Mouse (Mus musculus): ENCODE data around the gene Gm19935. TPM values are rescaled to one million over a fixed set of nuclear protein-coding genes. Genes with fewer than 3 reads are reported as not detected.

Gene Gm19935
- total and polyA plus RNA-seq, 3 experiments = not detected

GRCm38 (mm10) chr8:90830980-90831379 is 13.8 kb upstream of the Gm19935 start:
- in situ Hi-C loops (cut with MboI; ENCODE audit: low pct_ligation_motif_present, low pct_unique_long_range_greater_than_20kb, low sequenced_read_pairs) = no loop called here
- TF ChIP-seq IRF4 (IDR thresholded peaks at IDR 0.05; ENCODE audit: low read depth, low read length) (peak; percentile 68; the same call in 1 of the 2 replicates), SIN3A (IDR thresholded peaks at IDR 0.05; ENCODE audit: low read length) (peak; percentile 72), TBP (conservative IDR thresholded peaks at IDR 0.05; ENCODE audit: low read depth, low read length) (no peak), ZKSCAN1 (IDR thresholded peaks at IDR 0.05; ENCODE audit: borderline replicate concordance, low read depth, low read length) (no peak), PAX5 (IDR thresholded peaks at IDR 0.05; ENCODE audit: low read length) (no peak), GABPA (IDR thresholded peaks at IDR 0.05; ENCODE audit: insufficient replicate concordance, low read depth, low read length) (no peak), ETS1 (conservative IDR thresholded peaks at IDR 0.05; ENCODE audit: low read depth, low read length) (peak; percentile 74; the same call in 1 of the 2 replicates), POLR2A (IDR thresholded peaks at IDR 0.05; ENCODE audit: low read depth, low read length) (no peak; the same call in 1 of the 2 replicates), KAT2A (IDR thresholded peaks at IDR 0.05; ENCODE audit: insufficient replicate concordance, low read length) (no peak), JUN (IDR thresholded peaks at IDR 0.05; ENCODE audit: insufficient read depth, low read depth, low read length) (no peak), MAZ (IDR thresholded peaks at IDR 0.05; ENCODE audit: low read depth, low read length) (no peak), MXI1 (IDR thresholded peaks at IDR 0.05; ENCODE audit: low read depth, low read length) (peak; percentile 92), JUND (conservative IDR thresholded peaks at IDR 0.05; ENCODE audit: low read depth, low read length) (no peak), CHD2 (IDR thresholded peaks at IDR 0.05; ENCODE audit: low read length) (no peak), HCFC1 (IDR thresholded peaks at IDR 0.05; ENCODE audit: low read depth, low read length) (0 out of 2 replicates have a peak, but pooled peaks have one; percentile 19), RAD21 (IDR thresholded peaks at IDR 0.05; ENCODE audit: low read depth, low read length) (no peak; the same call in 1 of the 2 replicates), MYC (IDR thresholded peaks at IDR 0.05; ENCODE audit: low read depth, low read length) (peak; percentile 86; the same call in 1 of the 2 replicates), RCOR1 (conservative IDR thresholded peaks at IDR 0.05; ENCODE audit: low read depth, low read length) (peak; percentile 61; the same call in 1 of the 2 replicates), NELFE (IDR thresholded peaks at IDR 0.05; ENCODE audit: low read depth, low read length) (peak; percentile 38; the same call in 1 of the 2 replicates), CTCF (conservative IDR thresholded peaks at IDR 0.05 in 1 of 2, IDR thresholded peaks at IDR 0.05 in 1 of 2; ENCODE audit: low read depth in 2 of 2, low read length in 2 of 2) (no peak), SMC3 (IDR thresholded peaks at IDR 0.05; ENCODE audit: low read depth, low read length) (no peak), MAX (IDR thresholded peaks at IDR 0.05; ENCODE audit: low read length) (peak; percentile 92), ZMIZ1 (IDR thresholded peaks at IDR 0.05; ENCODE audit: low read depth, low read length) (peak; percentile 44; the same call in 1 of the 2 replicates), ELF1 (IDR thresholded peaks at IDR 0.05; ENCODE audit: low read depth, low read length) (no peak), NRF1 (IDR thresholded peaks at IDR 0.05; ENCODE audit: low read depth, low read length) (no peak), MAFK (IDR thresholded peaks at IDR 0.05; ENCODE audit: insufficient replicate concordance, low read length) (no peak), E2F4 (IDR thresholded peaks at IDR 0.05; ENCODE audit: insufficient replicate concordance, low read depth, low read length) (no peak), USF2 (conservative IDR thresholded peaks at IDR 0.05; ENCODE audit: low read depth, low read length) (peak; percentile 62), BHLHE40 (IDR thresholded peaks at IDR 0.05; ENCODE audit: low read depth, low read length) (peak; percentile 96), USF1 (IDR thresholded peaks at IDR 0.05; ENCODE audit: low read depth, low read length) (peak; percentile 84), EP300 (IDR thresholded peaks at IDR 0.05; ENCODE audit: low read length) (no peak), CHD1 (IDR thresholded peaks at IDR 0.05; ENCODE audit: low read depth, low read length) (no peak), ZNF384 (IDR thresholded peaks at IDR 0.05; ENCODE audit: low read depth, low read length) (no peak), TCF12 (IDR thresholded peaks at IDR 0.05; ENCODE audit: low read depth, low read length) (peak; percentile 78), ZC3H11A (IDR thresholded peaks at IDR 0.05; ENCODE audit: low read depth, low read length) (no peak), POLR2AphosphoS2 (IDR thresholded peaks at IDR 0.05; ENCODE audit: low read depth, low read length) (no peak), MEF2A (IDR thresholded peaks at IDR 0.05; ENCODE audit: borderline replicate concordance, low read depth, low read length) (0 out of 2 replicates have a peak, but pooled peaks have one; percentile 64), UBTF (IDR thresholded peaks at IDR 0.05; ENCODE audit: low read depth, low read length) (no peak)
- peak overlapping the region; percentile 87 for H3K4me2 ChIP-seq (ENCODE audit: insufficient read depth, low read depth, poor library complexity, severe bottlenecking)
- H3K4me1 ChIP-seq (ENCODE audit: control insufficient read depth in 1 of 2, insufficient read depth in 2 of 2) = peaks cover 17 to 50% of the 10 kb centered on the region in 2 experiments
- H3K9me3 ChIP-seq (replicated peaks; ENCODE audit: low read length) = no peaks in the 10 kb centered on the region
- H3K4me3 ChIP-seq (replicated peaks in 1 of 3; ENCODE audit: low read depth in 2 of 3, low read length in 2 of 3, poor library complexity in 1 of 3) = peak overlapping the region; percentile 24 to 39 (median 32)
- H3K9ac ChIP-seq (ENCODE audit: insufficient read depth, low read depth) = peak overlapping the region; percentile 41; the same call in 1 of the 2 replicates
- no peaks in the 10 kb centered on the region for H3K27me3 ChIP-seq (replicated peaks)
- dilution Hi-C loops (cut with MboI; ENCODE audit: extremely low pct_ligation_motif_present, extremely low pct_unique_long_range_greater_than_20kb, low sequenced_read_pairs) = no loop called here
- peaks cover 40% of the 10 kb centered on the region for H3K79me2 ChIP-seq (replicated peaks; ENCODE audit: control insufficient read depth, extremely low read depth, insufficient read depth, poor library complexity, severe bottlenecking)
- peaks cover 6 to 8% of the 10 kb centered on the region in 2 experiments for H3K36me3 ChIP-seq (replicated peaks in 1 of 2; ENCODE audit: control insufficient read depth in 1 of 2, insufficient read depth in 1 of 2, low read length in 1 of 2)
- peak overlapping the region; percentile 69 for H3K27ac ChIP-seq (ENCODE audit: insufficient read depth, low read depth)
- peak; percentile 87 for DNase-seq (ENCODE audit: extremely low read depth)
